Mouse (Mus musculus) heart, embryonic 15.5 days (tissue): ENCODE measurements around the gene Adamtsl3. TPM values are rescaled to one million over a fixed set of nuclear protein-coding genes. Genes with fewer than 3 reads are reported as not detected.

Experiments used
- ATAC-seq: fragments of 200-750 bp; cut with Nextera tagmentation; replicated peaks from 2 replicates; pipeline ENCODE4 v1.8.0; 2017; ENCODE audit warnings: low read depth, moderate TSS enrichment; ENCODE audit not compliant: insufficient number of reproducible peaks, insufficient read depth, low FRiP score
- H3K27ac ChIP-seq: fragments of 300-500 bp; sonication (generic); 2 replicates; pipeline ENCODE4 v1.5.1; 2015; ENCODE audit warnings: mild to moderate bottlenecking, inconsistent platforms
- H3K27me3 ChIP-seq: fragments of 300-500 bp; sonication (generic); 2 replicates; pipeline ENCODE4 v1.6.1; 2015; ENCODE audit warnings: inconsistent platforms
- H3K36me3 ChIP-seq: fragments of 300-500 bp; sonication (generic); 2 replicates; pipeline ENCODE4 v1.6.1; 2015; ENCODE audit warnings: mild to moderate bottlenecking, inconsistent platforms
- H3K4me1 ChIP-seq: fragments of 300-500 bp; sonication (generic); replicated peaks from 2 replicates; pipeline ENCODE4 v1.6.1; 2015; ENCODE audit warnings: inconsistent platforms
- H3K4me2 ChIP-seq: fragments of 300-500 bp; sonication (generic); 2 replicates; pipeline ENCODE4 v1.6.1; 2015; ENCODE audit warnings: inconsistent platforms, mild to moderate bottlenecking, moderate library complexity
- H3K4me3 ChIP-seq: fragments of 300-500 bp; sonication (generic); 2 replicates; pipeline ENCODE4 v1.5.1; 2015; ENCODE audit warnings: mild to moderate bottlenecking, inconsistent platforms
- H3K9ac ChIP-seq: fragments of 300-500 bp; sonication (generic); 2 replicates; pipeline ENCODE4 v1.6.1; 2015; ENCODE audit warnings: mild to moderate bottlenecking, inconsistent platforms
- H3K9me3 ChIP-seq: fragments of 300-500 bp; sonication (generic); replicated peaks from 2 replicates; pipeline ENCODE4 v1.6.1; 2016; ENCODE audit warnings: inconsistent platforms
- WGBS: fragments of 180-500 bp; shearing (Covaris S2); methylation state at CpG from one replicate; pipeline ENCODE4 v1.1.7; 2015; ENCODE audit warnings: mixed read lengths; 5-methylcytosine and 5-hydroxymethylcytosine counted together
- polyA plus RNA-seq: library from polyadenylated mRNA; unstranded; fragments of >200 nt; fragmentation: Nextera tagmentation; extraction: Ambion mirVana; gene quantifications from 2 replicates; pipeline ENCODE4 v1.2.1, GENCODE M21; 2015

The Adamtsl3 gene
- polyA plus RNA-seq, 1 experiment from 2014 or later = 1.5 TPM

- H3K4me2 ChIP-seq = no peak overlapping the region
- H3K4me3 ChIP-seq = no peak overlapping the region
- 79% methylated on average over 5 of the region's 5 CpGs for WGBS
- no peaks in the 10 kb centered on the region for H3K9me3 ChIP-seq
- no peaks in the 10 kb centered on the region for H3K27me3 ChIP-seq
- 0 out of 2 replicates have a peak, but pooled peaks cover 2% of the 10 kb centered on the region for H3K4me1 ChIP-seq
- no peak overlapping the region for H3K9ac ChIP-seq
- no peaks in the 10 kb centered on the region for H3K36me3 ChIP-seq
- H3K27ac ChIP-seq = no peak overlapping the region
- ATAC-seq = no peak
These were observed 25.6 kb downstream of the Adamtsl3 start for GRCm38 (mm10) chr7:82361127-82361526.

- no peaks in the 10 kb centered on the region for H3K9me3 ChIP-seq
- ATAC-seq = no peak
- H3K27me3 ChIP-seq = no peaks in the 10 kb centered on the region
- WGBS = 88% methylated on average over 3 of the region's 3 CpGs
- no peak overlapping the region for H3K9ac ChIP-seq
- H3K4me2 ChIP-seq = no peak overlapping the region
- no peaks in the 10 kb centered on the region for H3K4me1 ChIP-seq
- H3K4me3 ChIP-seq = no peak overlapping the region
- no peaks in the 10 kb centered on the region for H3K36me3 ChIP-seq
- no peak overlapping the region for H3K27ac ChIP-seq
These were observed 29.1 kb downstream of the Adamtsl3 start for GRCm38 (mm10) chr7:82364567-82364966.

GRCm38 (mm10) chr7:82366056-82366455 lies 30.6 kb downstream of the Adamtsl3 start:
- no peak overlapping the region for H3K4me2 ChIP-seq
- no peaks in the 10 kb centered on the region for H3K36me3 ChIP-seq
- H3K4me1 ChIP-seq = no peaks in the 10 kb centered on the region
- ATAC-seq = no peak
- no peak overlapping the region for H3K9ac ChIP-seq
- H3K27ac ChIP-seq = no peak overlapping the region
- no peaks in the 10 kb centered on the region for H3K27me3 ChIP-seq
- 56% methylated on average over 4 of the region's 4 CpGs for WGBS
- no peak overlapping the region for H3K4me3 ChIP-seq
- H3K9me3 ChIP-seq = no peaks in the 10 kb centered on the region

GRCm38 (mm10) chr7:82366471-82366870 lies 31.0 kb downstream of the Adamtsl3 start:
- WGBS = 82% methylated on average over 5 of the region's 5 CpGs
- ATAC-seq = no peak
- Histone ChIP-seq H3K27ac (no peak overlapping the region), H3K27me3 (no peaks in the 10 kb centered on the region), H3K4me1 (no peaks in the 10 kb centered on the region), H3K36me3 (no peaks in the 10 kb centered on the region), H3K9ac (no peak overlapping the region), H3K4me3 (no peak overlapping the region), H3K9me3 (no peaks in the 10 kb centered on the region), H3K4me2 (no peak overlapping the region)

GRCm38 (mm10) chr7:82368047-82368446 lies 32.6 kb downstream of the Adamtsl3 start:
- H3K9me3 ChIP-seq = no peaks in the 10 kb centered on the region
- ATAC-seq = no peak
- no peaks in the 10 kb centered on the region for H3K36me3 ChIP-seq
- H3K9ac ChIP-seq = no peak overlapping the region
- no peaks in the 10 kb centered on the region for H3K4me1 ChIP-seq
- no peak overlapping the region for H3K4me2 ChIP-seq
- 42% methylated on average over 2 of the region's 2 CpGs for WGBS
- H3K4me3 ChIP-seq = no peak overlapping the region
- no peaks in the 10 kb centered on the region for H3K27me3 ChIP-seq
- no peak overlapping the region for H3K27ac ChIP-seq

- Histone ChIP-seq H3K4me2 (no peak overlapping the region), H3K9ac (no peak overlapping the region), H3K4me3 (no peak overlapping the region), H3K27ac (no peak overlapping the region), H3K9me3 (no peaks in the 10 kb centered on the region), H3K27me3 (no peaks in the 10 kb centered on the region), H3K4me1 (no peaks in the 10 kb centered on the region), H3K36me3 (no peaks in the 10 kb centered on the region)
- 74% methylated on average over 8 of the region's 8 CpGs for WGBS
- no peak for ATAC-seq
These were observed 34.6 kb downstream of the Adamtsl3 start for GRCm38 (mm10) chr7:82370132-82370531.

GRCm38 (mm10) chr7:82371411-82371810 lies 35.9 kb downstream of the Adamtsl3 start:
- H3K4me2 ChIP-seq = no peak overlapping the region
- WGBS = 38% methylated on average over 3 of the region's 3 CpGs

GRCm38 (mm10) chr7:82378311-82378710 lies 42.8 kb downstream of the Adamtsl3 start:
- Histone ChIP-seq H3K36me3 (no peaks in the 10 kb centered on the region), H3K4me1 (peaks cover 10% of the 10 kb centered on the region), H3K4me2 (no peak overlapping the region), H3K27ac (no peak overlapping the region), H3K4me3 (no peak overlapping the region), H3K9me3 (no peaks in the 10 kb centered on the region), H3K9ac (no peak overlapping the region), H3K27me3 (no peaks in the 10 kb centered on the region)
- ATAC-seq = no peak
- 75% methylated on average over 1 of the region's 1 CpGs for WGBS

More at GRCm38 (mm10) chr7:82371411-82371810, 35.9 kb downstream of the Adamtsl3 start:
- no peaks in the 10 kb centered on the region for H3K9me3 ChIP-seq
- no peak overlapping the region for H3K27ac ChIP-seq
- H3K4me1 ChIP-seq = no peaks in the 10 kb centered on the region
- no peaks in the 10 kb centered on the region for H3K36me3 ChIP-seq
- no peaks in the 10 kb centered on the region for H3K27me3 ChIP-seq
- 0 out of 2 replicates have a peak, but pooled peaks have one; percentile 22 for ATAC-seq
- no peak overlapping the region for H3K4me3 ChIP-seq
- no peak overlapping the region for H3K9ac ChIP-seq

GRCm38 (mm10) chr7:82379765-82380164 lies 44.3 kb downstream of the Adamtsl3 start:
- no peaks in the 10 kb centered on the region for H3K27me3 ChIP-seq
- 43% methylated on average over 7 of the region's 7 CpGs for WGBS
- peak; percentile 35; the same call in 1 of the 2 replicates for ATAC-seq

GRCm38 (mm10) chr7:82382843-82383535 lies 47.5 kb downstream of the Adamtsl3 start:
- H3K27ac ChIP-seq = no peak overlapping the region
- H3K9me3 ChIP-seq = no peaks in the 10 kb centered on the region
- peaks cover 10% of the 10 kb centered on the region for H3K4me1 ChIP-seq
- H3K36me3 ChIP-seq = no peaks in the 10 kb centered on the region
- no peak overlapping the region for H3K4me2 ChIP-seq
- 68% methylated on average over 4 of the region's 4 CpGs for WGBS
- no peak overlapping the region for H3K4me3 ChIP-seq
- H3K27me3 ChIP-seq = no peaks in the 10 kb centered on the region
- ATAC-seq = no peak
- no peak overlapping the region for H3K9ac ChIP-seq

More at GRCm38 (mm10) chr7:82379765-82380164, 44.3 kb downstream of the Adamtsl3 start:
- Histone ChIP-seq H3K27ac (peak overlapping the region; percentile 6), H3K4me2 (no peak overlapping the region), H3K4me3 (no peak overlapping the region), H3K9me3 (no peaks in the 10 kb centered on the region), H3K4me1 (peaks cover 10% of the 10 kb centered on the region), H3K36me3 (no peaks in the 10 kb centered on the region), H3K9ac (no peak overlapping the region)

- H3K27me3 ChIP-seq = no peaks in the 10 kb centered on the region
- H3K27ac ChIP-seq = no peak overlapping the region
- peaks cover 10% of the 10 kb centered on the region for H3K4me1 ChIP-seq
- no peak overlapping the region for H3K4me3 ChIP-seq
- 74% methylated on average over 3 of the region's 3 CpGs for WGBS
- no peaks in the 10 kb centered on the region for H3K9me3 ChIP-seq
- no peak overlapping the region for H3K9ac ChIP-seq
- no peak overlapping the region for H3K4me2 ChIP-seq
- no peak for ATAC-seq
- no peaks in the 10 kb centered on the region for H3K36me3 ChIP-seq
These were observed 48.0 kb downstream of the Adamtsl3 start for GRCm38 (mm10) chr7:82383536-82383848.

- ATAC-seq = no peak
- no peak overlapping the region for H3K4me3 ChIP-seq
- no peak overlapping the region for H3K9ac ChIP-seq
- no peak overlapping the region for H3K27ac ChIP-seq
- no peaks in the 10 kb centered on the region for H3K36me3 ChIP-seq
- no peak overlapping the region for H3K4me2 ChIP-seq
- no peaks in the 10 kb centered on the region for H3K4me1 ChIP-seq
- H3K9me3 ChIP-seq = no peaks in the 10 kb centered on the region
- H3K27me3 ChIP-seq = no peaks in the 10 kb centered on the region
- WGBS = 88% methylated on average over 3 of the region's 3 CpGs
These were observed 51.6 kb downstream of the Adamtsl3 start for GRCm38 (mm10) chr7:82387121-82387520.
